Mouse (Mus musculus): ENCODE data around the gene Exoc5. TPM values are rescaled to one million over a fixed set of nuclear protein-coding genes. Genes with fewer than 3 reads are reported as not detected.

Gene Exoc5
- total and polyA plus RNA-seq, 3 experiments, result 20.1 to 65.1 (median 38.9) TPM

DNA sequence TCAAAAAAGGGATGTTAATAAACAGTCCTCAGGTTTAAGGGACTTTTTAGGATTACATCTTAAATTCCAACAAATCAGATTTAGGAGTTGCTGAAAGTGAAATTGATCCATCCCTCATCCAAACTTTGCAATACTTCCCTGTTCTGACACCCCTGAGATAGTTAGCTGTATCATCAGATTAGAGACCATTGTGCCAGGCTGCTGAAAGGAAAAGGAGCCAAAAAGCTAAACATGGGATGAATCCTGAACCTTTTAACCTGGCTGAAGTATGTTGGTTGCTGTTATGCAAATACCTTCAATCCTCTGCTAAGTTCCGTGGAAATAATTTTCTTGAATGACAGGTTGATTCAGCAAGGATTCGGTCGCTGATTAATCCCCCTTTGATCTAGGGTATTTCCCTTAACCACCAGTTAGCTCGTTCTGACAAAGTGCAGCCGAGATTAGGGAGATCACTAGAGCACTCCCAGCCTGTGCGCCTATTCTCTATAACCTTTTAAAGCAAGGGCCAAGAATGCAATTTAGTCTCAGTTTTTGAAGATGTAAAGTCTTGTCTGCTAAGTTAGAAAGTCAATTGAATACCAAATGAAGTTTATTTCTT, 23.1 kb upstream of the Exoc5 start:
- dilution Hi-C loops (cut with MboI; ENCODE audit: extremely low pct_ligation_motif_present, extremely low pct_unique_long_range_greater_than_20kb, low sequenced_read_pairs), result no loop called here
- H3K9me3 ChIP-seq (replicated peaks; ENCODE audit: low read length), result no peaks in the 10 kb centered on the region
- no peak overlapping the region for H3K4me3 ChIP-seq (replicated peaks in 1 of 3; ENCODE audit: low read depth in 2 of 3, low read length in 2 of 3, poor library complexity in 1 of 3)
- TF ChIP-seq ZC3H11A (IDR thresholded peaks at IDR 0.05; ENCODE audit: low read depth, low read length) (no peak), RCOR1 (conservative IDR thresholded peaks at IDR 0.05; ENCODE audit: low read depth, low read length) (no peak), SMC3 (IDR thresholded peaks at IDR 0.05; ENCODE audit: low read depth, low read length) (no peak), POLR2AphosphoS2 (IDR thresholded peaks at IDR 0.05; ENCODE audit: low read depth, low read length) (no peak), MAZ (IDR thresholded peaks at IDR 0.05; ENCODE audit: low read depth, low read length) (no peak), TCF12 (IDR thresholded peaks at IDR 0.05; ENCODE audit: low read depth, low read length) (no peak), HCFC1 (IDR thresholded peaks at IDR 0.05; ENCODE audit: low read depth, low read length) (no peak), JUND (conservative IDR thresholded peaks at IDR 0.05; ENCODE audit: low read depth, low read length) (no peak), CHD1 (IDR thresholded peaks at IDR 0.05; ENCODE audit: low read depth, low read length) (no peak), POLR2A (IDR thresholded peaks at IDR 0.05; ENCODE audit: low read depth, low read length) (no peak), TBP (conservative IDR thresholded peaks at IDR 0.05; ENCODE audit: low read depth, low read length) (no peak), MAFK (IDR thresholded peaks at IDR 0.05; ENCODE audit: insufficient replicate concordance, low read length) (no peak), MYC (IDR thresholded peaks at IDR 0.05; ENCODE audit: low read depth, low read length) (no peak), ZNF384 (IDR thresholded peaks at IDR 0.05; ENCODE audit: low read depth, low read length) (no peak), USF1 (IDR thresholded peaks at IDR 0.05; ENCODE audit: low read depth, low read length) (no peak), IRF4 (IDR thresholded peaks at IDR 0.05; ENCODE audit: low read depth, low read length) (no peak; the same call in 1 of the 2 replicates), UBTF (IDR thresholded peaks at IDR 0.05; ENCODE audit: low read depth, low read length) (no peak), MXI1 (IDR thresholded peaks at IDR 0.05; ENCODE audit: low read depth, low read length) (no peak)
- no peak overlapping the region for H3K9ac ChIP-seq (ENCODE audit: insufficient read depth, low read depth)
- no peak overlapping the region for H3K4me2 ChIP-seq (ENCODE audit: insufficient read depth, low read depth, poor library complexity, severe bottlenecking)
- peaks cover 3 to 11% of the 10 kb centered on the region in 2 experiments; a peak in 3 of 4 replicates for H3K4me1 ChIP-seq (ENCODE audit: control insufficient read depth in 1 of 2, insufficient read depth in 2 of 2)
- H3K27ac ChIP-seq (ENCODE audit: insufficient read depth, low read depth), result no peak overlapping the region
- no peaks in the 10 kb centered on the region for H3K79me2 ChIP-seq (replicated peaks; ENCODE audit: control insufficient read depth, extremely low read depth, insufficient read depth, poor library complexity, severe bottlenecking)
- peak; percentile 60 for DNase-seq (ENCODE audit: extremely low read depth)
- in situ Hi-C loops (cut with MboI; ENCODE audit: low pct_ligation_motif_present, low pct_unique_long_range_greater_than_20kb, low sequenced_read_pairs), result no loop called here
- H3K27me3 ChIP-seq (replicated peaks), result no peaks in the 10 kb centered on the region
- H3K36me3 ChIP-seq (replicated peaks in 1 of 2; ENCODE audit: control insufficient read depth in 1 of 2, insufficient read depth in 1 of 2, low read length in 1 of 2), result peaks cover 6 to 23% of the 10 kb centered on the region in 2 experiments

DNA sequence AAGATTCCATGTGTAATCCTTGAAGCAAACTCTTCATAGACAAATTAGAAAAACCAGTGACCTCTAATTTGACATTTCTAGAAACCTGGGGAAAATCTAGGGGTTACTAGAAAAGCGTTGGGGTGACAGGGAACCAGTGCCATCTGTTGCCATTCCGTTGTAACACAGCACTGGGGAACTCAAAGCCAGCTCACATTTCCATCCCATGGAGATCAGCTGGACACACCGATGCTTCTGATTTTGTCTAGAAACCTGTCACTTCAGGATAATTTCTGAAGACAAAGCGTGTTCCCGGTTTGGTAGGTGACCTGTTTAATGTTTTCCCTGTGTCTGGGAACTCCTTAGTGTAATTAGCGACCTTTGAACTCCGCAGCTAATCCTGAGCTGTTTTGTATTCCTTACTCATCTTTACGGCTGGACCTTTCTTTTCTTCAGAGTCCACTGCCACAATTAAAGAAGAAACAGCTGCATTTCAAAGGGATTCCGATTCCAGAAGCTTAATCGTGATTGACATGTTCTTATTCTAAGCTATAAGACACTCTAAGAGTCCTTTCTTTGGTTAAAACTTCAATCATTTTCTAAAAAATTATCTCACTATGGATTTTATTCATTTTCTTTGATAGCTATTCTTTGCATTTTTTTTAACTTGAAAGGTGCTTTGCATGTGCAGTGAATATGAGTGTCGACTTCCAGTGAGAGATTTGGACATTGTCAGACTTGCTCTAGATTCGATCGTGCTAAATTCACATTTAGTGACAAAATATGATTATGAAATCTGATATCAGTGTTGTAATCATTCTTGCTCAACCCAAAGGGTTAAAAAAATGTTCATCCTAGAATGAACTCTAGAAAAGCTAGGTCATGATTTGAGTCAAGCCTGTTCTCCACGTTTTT, 21.9 kb upstream of the Exoc5 start:
- no peak for TF ChIP-seq NELFE (IDR thresholded peaks at IDR 0.05; ENCODE audit: low read depth, low read length)
- no peak for TF ChIP-seq MXI1 (IDR thresholded peaks at IDR 0.05; ENCODE audit: low read depth, low read length)
- no peak for TF ChIP-seq EP300 (IDR thresholded peaks at IDR 0.05; ENCODE audit: low read length)
- no peak for TF ChIP-seq ZC3H11A (IDR thresholded peaks at IDR 0.05; ENCODE audit: low read depth, low read length)
- TF ChIP-seq GABPA (IDR thresholded peaks at IDR 0.05; ENCODE audit: insufficient replicate concordance, low read depth, low read length), result no peak
- TF ChIP-seq TBP (conservative IDR thresholded peaks at IDR 0.05; ENCODE audit: low read depth, low read length), result no peak
- peaks cover 3 to 11% of the 10 kb centered on the region in 2 experiments; a peak in 3 of 4 replicates for H3K4me1 ChIP-seq (ENCODE audit: control insufficient read depth in 1 of 2, insufficient read depth in 2 of 2)
- H3K27ac ChIP-seq (ENCODE audit: insufficient read depth, low read depth), result no peak overlapping the region
- dilution Hi-C loops (cut with MboI; ENCODE audit: extremely low pct_ligation_motif_present, extremely low pct_unique_long_range_greater_than_20kb, low sequenced_read_pairs) (no loop called here), in situ Hi-C loops (cut with MboI; ENCODE audit: low pct_ligation_motif_present, low pct_unique_long_range_greater_than_20kb, low sequenced_read_pairs) (no loop called here)
- H3K27me3 ChIP-seq (replicated peaks), result no peaks in the 10 kb centered on the region
- no peak overlapping the region for H3K9ac ChIP-seq (ENCODE audit: insufficient read depth, low read depth)
- H3K9me3 ChIP-seq (replicated peaks; ENCODE audit: low read length), result no peaks in the 10 kb centered on the region
- no peak overlapping the region for H3K4me3 ChIP-seq (replicated peaks in 1 of 3; ENCODE audit: low read depth in 2 of 3, low read length in 2 of 3, poor library complexity in 1 of 3)
- no peak overlapping the region for H3K4me2 ChIP-seq (ENCODE audit: insufficient read depth, low read depth, poor library complexity, severe bottlenecking)
- H3K79me2 ChIP-seq (replicated peaks; ENCODE audit: control insufficient read depth, extremely low read depth, insufficient read depth, poor library complexity, severe bottlenecking), result no peaks in the 10 kb centered on the region
- H3K36me3 ChIP-seq (replicated peaks in 1 of 2; ENCODE audit: control insufficient read depth in 1 of 2, insufficient read depth in 1 of 2, low read length in 1 of 2), result peaks cover 9 to 34% of the 10 kb centered on the region in 2 experiments
- no peak for DNase-seq (ENCODE audit: extremely low read depth)
